Mouse (Mus musculus) gastrocnemius, adult 18-20 months (tissue): ENCODE measurements at regions not wholly inside any gene's neighbourhood (a gene's known extent, or its start where the extent isn't known, plus 50 kb on each side); places are given as distances from the start of the nearest gene placed in this dataset.
A peak's percentile ranks its signal among the peaks of the same experiment; 100 is the strongest.

ENCODE experiments used
- DNase-seq: peaks from one replicate; pipeline ENCODE4 v3.0.0; 2021; ENCODE audit warnings: low spot score

DNA sequence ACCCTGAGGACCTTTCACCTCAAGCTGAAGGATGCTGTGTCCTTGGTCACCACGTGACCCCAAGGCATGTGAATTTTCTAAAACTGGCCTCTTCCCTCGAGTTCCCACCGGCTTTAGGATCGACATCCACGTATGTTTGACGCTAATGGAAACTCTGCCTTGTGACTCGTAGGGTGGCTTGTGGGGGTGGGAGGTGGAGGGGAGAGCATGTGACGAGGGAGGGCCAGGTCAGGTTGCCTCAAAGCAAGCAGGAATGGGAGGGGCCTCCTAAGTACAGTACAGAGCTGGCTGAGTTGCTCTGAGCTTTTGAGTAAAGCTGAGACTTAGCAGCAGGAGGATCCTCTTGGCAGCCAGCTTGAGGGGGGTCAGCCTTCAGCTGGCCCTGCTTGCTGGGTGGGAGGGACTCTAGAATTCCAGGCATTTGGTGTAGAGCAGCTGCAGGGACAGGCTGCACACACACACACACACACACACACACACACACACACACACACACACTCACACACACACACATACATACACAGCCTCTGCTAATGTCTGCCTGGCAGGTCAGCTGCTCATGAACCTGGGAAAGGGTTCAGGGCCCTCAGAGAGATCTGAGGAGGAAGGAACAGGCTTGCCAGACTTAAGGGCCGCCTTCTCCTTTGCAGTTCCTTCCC, 78.5 kb downstream of the Sik1 start:
- DNase-seq = no peak

DNA sequence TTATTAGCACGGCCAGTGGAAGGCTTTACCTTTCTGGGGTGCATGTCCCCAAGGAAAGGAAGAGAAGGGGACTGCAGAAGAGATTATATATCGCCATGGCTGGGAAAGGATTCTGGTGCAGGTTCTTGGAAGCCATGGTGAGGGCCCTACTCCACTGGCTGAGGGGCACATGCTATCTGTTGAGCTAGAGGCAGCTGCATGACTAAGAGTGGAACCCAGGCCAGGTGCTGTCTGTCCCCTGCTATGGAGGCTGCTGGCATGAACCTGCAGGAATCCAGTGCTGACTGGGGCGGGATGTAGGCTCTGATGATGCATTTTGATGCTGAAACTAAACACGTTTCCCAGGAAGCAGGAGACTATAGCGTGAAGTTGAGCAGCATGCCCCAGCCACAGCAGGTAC, 77.9 kb downstream of the Sik1 start:
- DNase-seq = no peak

DNA sequence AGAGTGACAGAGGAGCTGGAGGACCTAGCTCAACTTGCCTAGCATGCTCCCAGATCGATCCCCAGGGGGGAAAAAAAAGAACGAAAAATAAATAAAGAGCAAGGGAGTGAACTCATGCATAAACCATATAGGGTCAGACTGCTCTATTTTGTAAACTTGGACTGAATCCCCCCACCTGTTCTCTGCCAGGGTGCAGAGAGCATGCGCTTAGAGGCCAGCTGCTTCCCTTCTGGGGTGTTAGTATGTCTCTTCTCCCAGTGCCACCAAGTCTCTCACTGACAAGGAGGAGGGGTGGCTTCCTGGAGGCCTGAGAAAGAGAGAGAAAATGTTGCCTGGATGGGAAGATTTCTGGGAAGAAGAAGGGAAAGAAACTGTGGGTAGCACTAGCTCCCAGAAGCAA, 76.1 kb downstream of the Sik1 start:
- no peak for DNase-seq

DNA sequence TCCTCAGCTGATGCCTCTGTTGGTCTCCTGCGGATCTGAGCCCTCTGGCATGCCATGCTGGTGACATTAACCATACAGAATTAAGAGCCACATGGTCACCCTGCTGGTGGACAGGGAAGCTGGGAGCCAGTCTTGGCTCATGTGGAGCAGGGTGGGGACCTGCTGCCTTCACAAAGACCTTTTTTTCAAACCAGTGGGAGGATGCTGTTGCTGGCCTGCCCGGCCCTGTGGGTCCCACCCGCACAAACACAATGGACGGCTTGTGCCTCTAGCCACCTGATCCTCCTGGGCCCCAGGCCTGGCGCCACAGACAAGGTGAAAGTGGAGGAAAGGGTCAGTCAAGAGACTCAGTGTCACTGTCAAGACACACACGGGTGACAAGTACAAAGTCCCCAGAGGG, 73.4 kb downstream of the Sik1 start:
- no peak for DNase-seq

DNA sequence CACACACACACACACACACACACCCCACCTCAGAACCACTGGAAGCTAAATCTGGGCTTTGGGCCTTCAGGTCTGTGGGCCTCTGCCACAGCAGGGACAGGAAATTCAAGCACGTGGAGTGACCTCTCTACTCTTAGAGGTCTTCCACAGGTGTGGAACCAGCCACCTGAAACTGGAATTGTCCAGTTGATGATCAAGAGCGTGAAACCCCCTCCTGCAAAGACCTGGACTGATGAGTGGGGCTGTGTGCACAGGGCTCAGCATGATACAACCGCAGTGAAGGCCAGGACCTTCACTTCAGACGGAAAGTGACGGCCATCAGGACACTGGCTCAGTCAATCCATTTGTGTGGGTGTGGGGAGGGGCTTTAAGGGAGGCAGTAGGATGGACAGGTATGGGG, 72.5 kb downstream of the Sik1 start:
- no peak for DNase-seq

DNA sequence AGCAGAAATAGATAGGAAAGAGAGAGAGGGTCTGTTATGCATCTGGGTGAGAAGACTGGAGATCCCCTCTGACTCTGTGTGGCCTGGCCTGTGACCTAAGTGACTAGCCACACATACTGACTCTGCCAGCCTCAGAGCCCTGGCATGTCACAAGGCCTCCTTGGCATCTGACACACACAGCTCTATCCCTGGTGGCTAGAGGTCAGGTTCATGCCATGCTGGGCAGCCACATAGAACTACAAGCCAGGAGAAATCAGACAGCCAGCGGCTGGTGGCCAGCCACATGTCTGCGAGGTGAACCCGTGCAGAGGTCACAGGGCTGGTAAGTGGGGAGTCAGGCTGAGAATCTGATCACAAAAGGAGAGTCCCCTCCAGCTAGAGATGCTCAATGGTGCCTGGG, 67.3 kb downstream of the Sik1 start:
- peak; percentile 86 for DNase-seq

DNA sequence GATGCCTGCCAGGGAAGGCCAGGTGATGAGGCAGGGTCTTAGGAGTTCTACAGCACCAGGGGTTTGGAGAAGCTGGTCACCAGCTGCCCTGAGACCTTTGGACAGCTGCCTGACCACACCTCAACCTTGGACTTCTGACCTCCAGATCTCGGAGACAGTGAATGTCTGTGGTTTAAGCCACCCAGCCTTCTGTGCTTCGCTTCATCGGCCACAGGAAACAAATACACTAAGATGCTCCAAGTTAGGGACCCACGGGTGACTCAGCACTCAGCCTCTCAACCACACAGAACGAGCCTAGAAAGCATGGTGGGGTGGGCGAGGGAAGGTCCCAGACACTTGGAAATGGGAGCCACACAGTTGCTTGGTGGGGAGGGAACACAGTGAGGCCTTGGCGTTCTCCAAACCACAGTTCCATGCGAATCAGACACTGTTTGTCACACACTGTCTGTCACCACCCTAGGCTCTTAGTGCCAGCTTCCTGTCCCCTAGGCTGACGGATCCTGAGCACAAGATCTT, 66.5 kb downstream of the Sik1 start:
- no peak for DNase-seq

DNA sequence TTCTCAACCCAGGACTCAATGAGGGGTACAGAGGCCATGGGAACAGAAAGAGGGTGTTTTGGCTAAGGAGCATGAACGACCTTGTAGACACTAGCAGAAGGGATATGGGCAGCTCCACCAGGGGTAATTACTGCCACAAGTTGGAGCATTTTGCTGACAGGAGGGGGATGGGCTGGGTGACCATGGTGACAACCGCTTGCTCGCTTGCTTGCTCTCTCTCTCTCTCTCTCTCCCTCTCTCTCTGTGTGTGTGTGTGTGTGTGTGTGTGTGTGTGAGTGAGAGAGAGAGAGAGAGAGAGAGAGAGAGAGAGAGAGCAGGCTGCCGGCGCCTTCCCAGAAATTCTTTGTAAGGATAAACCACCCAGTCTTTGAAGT, 65.7 kb downstream of the Sik1 start:
- no peak for DNase-seq

DNA sequence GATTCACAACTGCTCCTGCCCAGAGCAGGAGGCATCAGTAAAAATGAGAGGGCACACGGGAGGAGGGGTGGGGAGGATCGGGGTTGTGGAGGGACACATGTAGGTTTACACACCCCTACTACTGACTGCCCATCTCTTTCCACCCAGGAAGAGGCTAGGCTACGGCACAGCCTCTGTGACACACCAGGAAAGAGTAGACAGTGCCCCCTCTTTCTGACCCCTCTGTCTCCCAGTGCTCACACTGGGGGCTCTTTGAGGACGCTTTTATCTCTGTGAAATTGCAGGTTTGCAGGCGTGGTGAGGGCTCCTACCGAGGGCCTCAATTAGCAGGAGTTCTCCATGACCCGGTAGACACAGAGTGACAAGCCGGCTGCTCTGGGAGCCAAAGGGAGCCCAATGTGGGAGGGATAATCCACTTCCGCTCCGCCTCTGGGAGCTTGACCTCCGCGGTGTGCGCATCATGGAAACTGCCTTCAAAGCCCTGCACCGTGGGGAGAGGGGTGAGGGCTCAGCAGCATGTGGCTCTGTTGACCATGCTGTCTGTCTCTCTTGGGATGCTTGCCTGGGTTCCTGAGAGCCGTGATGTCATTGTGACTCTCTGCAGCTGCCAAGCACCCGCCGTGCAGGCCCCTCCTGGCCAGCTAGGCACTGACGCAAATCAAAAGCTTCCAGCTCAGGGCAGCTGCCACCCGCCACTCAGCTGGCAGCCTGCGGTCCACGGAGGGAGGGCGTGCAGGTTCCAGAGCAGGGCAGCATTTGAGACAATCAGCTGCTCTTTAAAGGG, 65.1 kb downstream of the Sik1 start:
- peak; percentile 84 for DNase-seq

DNA sequence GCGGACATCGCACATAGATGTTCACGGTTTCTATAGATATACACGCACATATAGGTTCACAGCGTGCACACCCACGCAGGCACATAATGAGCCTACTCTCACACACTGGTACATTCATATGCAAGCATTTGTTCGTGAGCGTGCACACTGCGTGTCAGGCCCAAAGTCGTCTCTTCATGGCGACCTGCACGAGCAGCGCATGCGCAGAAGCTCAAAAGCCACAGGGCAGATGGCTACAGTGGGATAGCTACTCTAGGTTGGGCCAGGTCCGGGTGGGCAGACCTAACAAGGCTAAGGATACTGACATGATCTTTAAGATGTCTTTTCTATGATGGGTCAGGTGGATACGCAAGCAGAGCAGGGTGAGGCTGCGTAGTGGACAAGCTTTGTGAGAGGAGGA, 63.9 kb downstream of the Sik1 start:
- DNase-seq = no peak

DNA sequence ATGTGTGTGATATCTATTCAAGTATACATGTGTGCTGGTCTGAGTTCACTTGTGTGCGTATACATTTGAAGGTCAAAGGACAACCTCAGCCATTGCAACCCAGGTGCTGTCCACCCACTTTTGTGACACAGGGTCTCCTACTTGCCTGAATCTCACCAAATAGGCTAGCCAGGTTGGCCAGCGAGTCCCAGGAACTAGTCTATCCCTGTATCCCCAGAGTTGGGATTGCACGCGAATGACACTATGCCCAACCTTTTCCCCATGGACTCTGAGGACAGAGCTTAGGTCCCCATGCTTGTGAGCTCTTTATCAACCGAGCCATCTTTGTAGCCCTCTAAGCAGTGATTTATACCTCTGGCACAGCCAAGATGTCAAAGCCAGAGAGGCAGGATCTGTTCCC, 62.6 kb downstream of the Sik1 start:
- no peak for DNase-seq

DNA sequence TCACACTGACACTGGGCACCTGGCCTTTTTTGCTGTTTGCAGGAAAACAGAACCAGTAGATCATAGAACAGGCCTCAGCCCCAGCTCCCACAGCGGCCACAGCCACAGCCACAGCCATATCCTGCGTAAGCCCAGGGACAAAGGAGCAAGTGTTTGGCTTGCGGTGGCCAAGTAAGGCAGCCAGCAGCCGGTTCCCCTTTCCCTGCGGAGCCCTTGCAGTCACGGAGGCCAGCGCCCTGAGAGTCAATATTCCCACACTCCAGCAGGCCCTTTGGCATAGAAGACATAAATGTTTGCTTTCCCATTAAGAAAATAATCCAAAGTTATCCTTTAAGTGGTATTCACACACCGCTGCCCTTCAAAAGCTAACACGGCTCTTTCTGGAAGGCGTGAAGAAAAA, 62.1 kb downstream of the Sik1 start:
- peak; percentile 32 for DNase-seq

DNA sequence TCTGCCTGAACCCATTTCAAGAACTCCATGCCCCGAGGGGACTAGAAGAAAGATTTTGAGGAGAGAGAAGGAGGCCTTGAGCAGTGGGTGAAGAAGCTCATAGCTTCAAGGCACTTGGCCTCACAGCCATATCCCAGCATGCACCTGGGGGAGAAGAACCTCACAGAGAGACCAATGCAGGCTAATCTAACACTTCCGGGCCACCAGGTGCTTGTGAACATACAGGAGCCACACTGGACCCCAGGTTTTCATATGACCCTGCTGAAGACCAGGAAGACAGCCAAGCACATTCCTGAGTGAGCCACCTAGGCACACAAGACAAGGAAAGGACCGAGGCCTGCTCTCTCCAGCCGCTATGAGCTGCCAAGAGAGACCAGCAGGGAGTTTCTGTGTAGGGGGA, 61.6 kb downstream of the Sik1 start:
- DNase-seq = no peak
